Mouse (Mus musculus) lung, postnatal 25 days (tissue): ENCODE measurements around the gene Sycp2l.
"Not testable (repeated sequence)": the region's sequence is repeated elsewhere in the genome, so short reads cannot be mapped to it uniquely, and the experiment has no call there.

Experiments used
- DNase-seq: peaks from one replicate; pipeline ENCODE4 v3.0.0; 2022; ENCODE audit warnings: low spot score

Sycp2l gene

DNA sequence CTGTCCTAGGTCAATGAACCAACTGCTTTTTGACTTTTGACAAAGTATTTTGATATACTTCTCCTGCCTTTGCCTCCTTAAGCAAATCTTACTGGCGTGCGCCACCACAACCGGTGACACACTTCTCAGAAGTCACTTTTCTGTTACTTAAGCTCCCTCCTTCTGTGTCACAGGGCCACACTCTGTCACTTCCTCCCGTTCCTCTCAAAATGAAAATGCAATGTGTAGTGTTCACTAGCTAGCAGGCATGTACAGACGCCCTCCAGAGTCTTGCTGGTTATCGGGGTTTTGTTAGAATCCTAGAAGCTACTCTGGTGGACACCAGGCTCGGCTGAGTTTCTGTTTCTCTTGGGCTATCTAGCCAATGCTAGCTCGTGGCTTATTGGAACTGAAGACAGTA, 14.2 kb downstream of the Sycp2l start:
- DNase-seq = no peak

DNA sequence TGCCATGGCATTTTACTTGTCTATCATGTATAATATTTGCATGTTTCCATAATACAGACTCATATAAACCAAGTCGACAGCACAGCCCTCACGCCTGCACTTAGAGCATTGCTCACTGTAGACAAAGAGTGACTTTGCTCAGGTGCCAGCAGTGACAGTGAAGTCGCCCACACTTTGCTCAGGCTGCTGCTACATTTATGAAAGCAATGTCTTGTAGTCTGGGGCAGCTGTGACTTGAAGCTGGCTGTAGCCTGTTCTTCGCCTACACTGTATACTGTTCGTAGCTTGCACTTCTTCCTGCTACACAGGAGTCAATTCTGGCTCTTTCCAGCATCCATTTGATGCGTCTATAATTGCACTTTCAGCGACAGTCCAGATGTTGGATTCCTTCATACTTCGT, 15.0 kb downstream of the Sycp2l start:
- no peak for DNase-seq

DNA sequence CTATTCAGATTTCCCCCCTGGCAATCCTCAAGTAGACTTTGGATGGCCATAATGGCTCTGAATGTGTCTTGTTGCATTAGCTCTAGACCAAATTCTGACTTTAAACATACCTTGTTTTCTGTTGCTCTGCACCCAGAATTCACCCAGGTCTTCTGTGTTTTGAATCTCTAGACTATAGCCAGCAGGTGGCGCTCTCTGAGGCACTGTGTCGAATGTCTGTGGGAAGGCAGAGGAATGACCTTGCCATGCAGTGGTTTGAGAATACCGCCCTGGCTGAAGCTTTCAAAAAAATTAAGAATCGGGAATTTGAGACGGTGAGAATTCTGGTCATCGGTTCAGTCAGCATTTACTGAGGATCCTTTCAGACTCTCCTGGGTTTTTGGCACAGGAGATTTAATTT, 20.8 kb downstream of the Sycp2l start:
- DNase-seq = peak; percentile 49

DNA sequence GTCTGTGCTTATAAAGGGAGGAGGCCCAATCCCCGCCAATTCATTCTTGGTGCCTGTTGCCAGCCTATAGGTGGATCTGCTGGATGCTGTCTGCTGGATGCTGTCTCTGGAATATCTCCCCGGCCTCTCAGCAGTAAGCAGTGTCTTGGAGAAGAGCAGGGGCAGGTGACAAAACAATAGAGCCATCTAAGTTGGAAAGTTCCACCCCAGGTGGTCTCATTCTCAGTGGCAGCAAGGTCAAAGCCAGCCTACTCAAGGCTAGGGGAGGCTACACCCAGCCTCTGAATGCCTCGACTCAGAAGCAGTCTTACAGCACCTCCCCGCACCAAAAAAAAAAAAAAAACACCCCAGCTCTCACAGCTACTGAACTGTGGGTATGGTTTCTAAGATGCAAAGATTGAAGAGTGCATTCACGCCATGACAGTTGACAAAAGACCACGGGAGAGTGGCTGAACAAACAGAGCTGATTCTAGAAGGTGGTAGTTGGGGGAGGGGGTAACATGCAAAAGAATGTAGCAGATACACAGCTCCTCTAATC, 31.4 kb downstream of the Sycp2l start:
- no peak for DNase-seq

DNA sequence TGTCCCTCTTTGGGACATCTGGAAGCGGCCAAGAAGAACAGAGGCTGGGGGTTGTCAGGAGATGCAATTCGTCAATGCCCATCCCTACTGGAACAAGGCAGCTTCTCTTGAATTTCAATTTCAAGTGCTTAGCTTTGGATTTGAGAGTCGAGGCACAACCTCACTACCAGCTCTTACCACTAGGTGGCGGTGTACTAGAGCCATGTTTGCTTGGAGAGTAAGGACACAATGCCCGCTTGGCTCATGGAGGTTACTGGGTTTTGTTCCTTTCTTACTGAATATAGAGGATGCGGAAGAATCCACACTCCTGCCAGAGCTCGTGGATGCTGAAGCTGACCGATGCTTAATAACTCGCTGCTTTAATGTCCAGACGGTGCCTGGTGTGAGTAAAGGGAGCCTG, 32.2 kb downstream of the Sycp2l start:
- peak; percentile 35 for DNase-seq

DNA sequence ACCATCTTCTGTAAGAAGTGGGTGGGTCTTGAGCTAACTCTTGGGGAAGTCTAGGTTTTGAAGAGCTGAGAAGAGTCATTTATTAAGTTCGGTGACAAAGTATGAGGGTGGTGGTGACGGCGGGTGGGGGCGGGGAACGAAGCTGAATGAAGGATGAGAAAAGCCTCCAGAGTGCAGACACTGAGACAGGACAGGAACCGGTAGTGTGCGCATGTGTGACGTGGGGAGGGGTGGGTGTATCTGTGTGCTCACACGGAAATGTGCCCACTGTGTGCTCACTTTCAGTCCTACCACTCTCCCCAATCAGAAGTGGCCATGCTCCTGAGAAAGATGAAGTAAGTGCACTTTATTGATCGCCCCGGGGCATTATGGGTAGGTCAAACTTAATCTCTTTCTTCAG, 39.0 kb downstream of the Sycp2l start:
- no peak for DNase-seq

DNA sequence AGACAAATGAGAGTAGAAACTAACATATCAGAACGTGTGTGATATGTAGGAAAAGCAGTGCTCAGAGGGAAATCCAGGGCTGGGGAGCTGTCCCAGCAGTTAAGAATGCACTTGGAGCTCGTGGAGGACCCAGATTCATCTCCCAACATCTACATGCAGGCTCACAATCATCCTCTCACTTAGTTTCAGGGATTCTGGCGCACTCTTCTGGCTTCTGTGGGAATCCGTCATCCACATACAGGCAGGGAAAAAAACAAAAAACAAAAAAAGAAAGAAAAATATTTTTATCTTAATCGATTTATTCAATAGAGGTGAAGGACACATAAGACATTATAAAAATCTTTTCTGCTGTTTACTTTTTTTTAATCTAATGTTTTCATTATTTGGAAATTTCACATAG, 44.3 kb downstream of the Sycp2l start:
- DNase-seq = no peak

DNA sequence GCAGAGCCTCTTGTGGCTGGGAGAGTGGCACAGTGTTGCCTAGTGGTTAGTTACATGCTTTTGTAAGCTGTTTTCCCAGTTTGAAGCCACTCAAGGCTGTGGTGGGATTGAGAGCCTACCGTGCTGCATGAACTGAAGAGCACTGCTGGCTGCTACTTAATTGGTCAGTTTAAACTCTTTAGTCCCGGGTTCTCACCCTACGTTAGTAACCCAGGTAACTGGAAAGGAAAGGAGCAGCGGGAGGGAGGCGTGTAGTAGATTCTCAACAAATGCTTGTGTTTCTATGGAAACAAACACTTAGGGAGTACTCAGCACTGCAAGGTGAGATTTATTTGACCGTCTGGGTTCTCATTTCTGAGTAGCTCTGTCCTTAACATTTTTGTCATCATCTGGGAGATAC, 73.8 kb downstream of the Sycp2l start:
- no peak for DNase-seq

DNA sequence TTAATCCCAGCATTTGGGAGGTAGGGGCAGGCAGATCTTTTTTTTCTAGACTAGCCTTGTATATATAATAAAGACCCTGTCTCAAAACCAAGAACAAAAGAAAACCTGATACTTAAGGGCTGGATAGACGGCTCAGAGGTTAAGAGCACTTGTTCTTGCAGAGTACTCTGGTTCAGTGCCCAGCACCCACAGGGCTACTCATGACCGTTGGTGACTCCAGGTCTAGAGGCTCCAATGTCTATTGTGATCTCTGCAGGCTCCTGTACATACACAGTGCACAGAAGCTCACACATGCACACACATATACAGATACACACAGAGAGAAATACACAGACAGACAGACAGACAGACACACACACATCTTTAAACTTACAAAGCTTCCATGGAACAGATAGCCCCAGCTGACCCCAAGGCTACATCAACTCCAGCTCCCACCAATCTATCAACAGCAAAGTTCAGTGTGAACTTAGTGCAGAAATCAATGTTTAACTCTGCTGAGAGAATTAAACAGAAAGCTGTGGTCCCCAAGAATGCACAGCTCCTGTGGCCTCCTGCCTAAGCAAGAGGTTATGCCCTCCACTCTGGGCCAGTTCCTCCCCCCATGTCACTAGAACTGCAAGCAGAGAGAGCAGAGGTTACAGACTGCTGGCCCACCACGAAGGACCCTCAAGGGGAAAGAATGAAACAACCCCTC, 81.7 kb downstream of the Sycp2l start:
- no peak for DNase-seq

DNA sequence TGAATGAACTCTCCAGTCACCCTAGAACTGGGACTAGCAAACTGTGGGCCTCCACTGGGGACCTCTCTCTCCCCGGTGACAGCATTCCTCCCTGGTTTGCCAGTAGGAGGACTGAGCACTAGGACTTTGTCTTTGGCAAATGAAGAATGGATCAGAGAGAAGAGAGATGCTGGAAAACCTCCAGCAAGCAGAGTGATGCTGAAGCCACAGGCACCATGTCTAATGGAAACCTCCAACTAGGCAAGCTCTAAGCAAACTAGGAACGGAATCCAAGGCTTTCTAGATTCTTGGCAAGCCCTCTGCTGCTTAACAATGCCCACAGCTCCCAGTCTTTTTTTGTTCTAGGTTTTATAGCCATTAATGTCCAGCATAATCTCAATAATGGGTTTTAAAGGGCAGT, 86.8 kb downstream of the Sycp2l start:
- DNase-seq = no peak

DNA sequence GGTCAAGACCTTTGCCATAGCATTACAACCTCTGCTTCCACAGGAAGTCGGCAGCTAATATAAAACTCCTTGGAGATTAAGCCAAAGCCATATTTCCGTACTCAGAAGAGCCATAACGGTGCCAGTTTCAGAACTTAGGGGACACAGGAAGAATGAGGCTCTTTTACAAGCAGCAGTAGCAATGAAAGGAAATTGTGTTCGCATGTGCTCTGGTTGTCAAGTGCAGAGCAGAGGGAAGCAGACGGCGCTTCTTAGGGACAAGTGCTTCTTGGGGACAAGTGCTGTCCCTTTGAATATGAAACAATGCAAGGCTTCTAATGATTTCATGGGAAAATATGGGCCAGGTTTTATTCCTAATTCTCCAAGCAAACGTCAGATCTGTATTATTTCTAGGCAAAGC, 89.2 kb downstream of the Sycp2l start:
- no peak for DNase-seq

DNA sequence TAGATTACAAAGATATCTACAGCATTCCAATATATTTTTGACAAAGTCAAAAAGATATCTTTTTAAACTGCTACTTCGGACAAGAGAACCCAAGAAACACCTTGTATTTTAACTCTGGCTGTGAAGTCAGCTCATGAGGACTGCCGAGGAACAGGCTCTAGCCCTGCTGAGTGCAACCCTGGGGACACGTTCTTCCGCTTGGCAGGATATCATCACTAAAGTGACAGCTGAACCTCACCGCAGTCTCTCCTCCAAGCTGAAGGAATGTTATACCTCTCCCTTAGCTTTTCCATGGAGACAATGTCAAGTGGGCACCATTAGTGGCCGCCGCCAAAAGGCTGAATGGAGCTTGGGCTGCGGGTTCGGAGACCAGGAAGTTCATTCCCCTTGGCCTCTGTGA, 89.6 kb downstream of the Sycp2l start:
- no peak for DNase-seq

DNA sequence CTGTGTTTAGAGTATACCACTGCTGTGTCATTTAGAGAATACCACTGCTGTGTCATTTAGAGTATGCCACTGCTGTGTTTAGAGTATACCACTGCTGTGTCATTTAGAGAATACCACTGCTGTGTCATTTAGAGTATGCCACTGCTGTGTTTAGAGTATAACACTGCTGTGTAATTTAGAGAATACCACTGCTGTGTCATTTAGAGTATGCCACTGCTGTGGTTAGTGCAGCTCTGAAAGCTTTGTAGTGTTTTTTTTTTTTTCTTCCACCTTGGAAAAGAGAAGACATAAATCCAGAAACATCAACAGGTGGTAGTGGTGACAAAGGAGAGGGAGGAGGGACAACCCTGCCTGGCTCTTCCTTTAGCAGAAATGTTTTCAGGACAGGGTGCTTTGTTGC, 91.5 kb downstream of the Sycp2l start:
- DNase-seq = not testable (repeated sequence)

DNA sequence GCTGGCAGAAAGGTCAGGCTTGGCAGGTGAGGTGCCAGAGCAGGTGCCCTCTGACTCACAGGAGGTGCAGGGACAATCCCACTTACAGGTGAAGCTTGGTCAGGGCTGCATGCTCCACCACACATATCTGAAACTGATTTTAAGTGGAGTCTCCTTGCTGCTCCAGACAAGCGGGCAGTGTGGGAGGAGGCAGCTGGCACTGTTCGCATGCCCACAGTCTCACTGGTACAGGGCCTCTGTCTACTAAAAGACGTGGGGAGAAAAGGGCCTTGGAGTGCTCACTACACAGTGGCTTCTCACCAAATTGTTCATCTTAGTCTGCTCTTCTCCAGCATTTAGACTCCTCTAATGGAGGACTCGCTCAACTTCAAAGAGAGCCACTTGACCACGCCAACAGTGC, 92.1 kb downstream of the Sycp2l start:
- DNase-seq = no peak

DNA sequence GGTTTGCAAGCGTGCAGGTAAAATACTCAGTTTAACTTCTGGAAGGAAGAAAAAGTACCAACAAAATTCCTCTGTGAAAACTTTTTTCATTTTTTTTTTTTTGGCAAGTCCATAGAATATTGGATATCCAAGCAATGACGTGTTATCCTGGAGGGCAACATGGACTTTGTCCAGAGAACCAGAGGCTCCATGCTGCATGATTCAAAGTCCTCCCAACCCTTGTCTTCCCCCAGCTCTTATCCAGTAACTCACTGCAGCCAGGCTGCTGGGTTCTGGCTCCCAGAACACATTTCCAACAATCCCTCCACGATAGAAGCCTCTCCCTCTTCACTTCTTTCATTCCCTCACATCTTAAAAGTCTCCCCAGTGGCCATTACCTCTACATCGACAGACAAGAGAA, 97.2 kb downstream of the Sycp2l start:
- no peak for DNase-seq

DNA sequence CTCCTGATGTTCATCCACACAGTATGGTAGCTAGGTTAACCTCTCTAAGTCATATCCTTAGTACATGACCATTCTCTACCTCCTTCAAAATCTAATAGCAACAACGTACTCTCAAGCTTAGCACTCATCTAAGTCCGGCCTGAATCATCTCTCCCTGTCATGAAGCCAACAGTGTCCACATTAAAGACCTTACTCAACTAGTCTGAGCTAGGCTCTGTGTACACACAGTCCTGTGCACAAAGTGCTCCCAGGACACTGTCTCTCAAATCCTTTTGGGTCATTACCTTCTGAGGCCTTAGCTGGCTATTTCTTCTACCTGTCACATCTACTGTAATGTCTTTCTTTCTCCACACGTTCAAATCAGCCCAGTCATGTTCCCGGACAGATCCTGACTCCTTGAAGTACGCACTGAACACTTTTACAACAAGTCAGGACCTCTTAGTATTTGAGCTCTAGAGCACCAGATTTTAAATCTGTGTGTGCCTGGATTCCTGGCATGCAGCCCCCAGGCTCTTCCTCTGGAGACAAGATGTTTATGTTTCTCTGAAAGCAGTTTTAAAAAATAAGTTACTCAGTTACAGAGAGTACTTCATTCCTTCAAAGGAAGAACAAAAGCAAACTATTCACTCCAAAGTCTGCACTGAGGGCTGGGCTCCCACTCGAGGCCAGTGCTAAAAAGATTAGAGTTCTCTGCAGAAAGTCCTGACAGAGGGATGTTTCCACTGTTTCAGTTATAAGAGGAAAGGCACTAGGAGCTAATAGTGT, 98.6 kb downstream of the Sycp2l start:
- DNase-seq = no peak

DNA sequence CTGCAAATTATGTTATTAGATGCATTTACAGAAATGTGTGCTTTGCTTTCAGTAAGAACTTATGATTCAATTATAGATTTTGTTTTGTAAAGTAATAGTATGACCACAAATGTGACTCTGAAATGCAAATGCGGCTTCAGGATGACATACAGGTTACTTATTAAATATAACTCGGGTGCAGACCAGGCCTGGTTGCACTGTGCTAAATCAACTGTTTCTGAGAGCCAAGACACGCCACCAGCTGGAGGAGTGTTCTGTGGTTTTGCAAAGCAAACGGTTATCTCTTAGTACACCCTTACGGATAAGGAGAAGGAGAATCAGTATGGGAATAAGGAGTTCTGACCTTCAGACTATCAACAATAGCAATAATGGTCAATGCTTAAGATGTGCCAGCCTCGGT, 101.6 kb downstream of the Sycp2l start:
- DNase-seq = no peak

DNA sequence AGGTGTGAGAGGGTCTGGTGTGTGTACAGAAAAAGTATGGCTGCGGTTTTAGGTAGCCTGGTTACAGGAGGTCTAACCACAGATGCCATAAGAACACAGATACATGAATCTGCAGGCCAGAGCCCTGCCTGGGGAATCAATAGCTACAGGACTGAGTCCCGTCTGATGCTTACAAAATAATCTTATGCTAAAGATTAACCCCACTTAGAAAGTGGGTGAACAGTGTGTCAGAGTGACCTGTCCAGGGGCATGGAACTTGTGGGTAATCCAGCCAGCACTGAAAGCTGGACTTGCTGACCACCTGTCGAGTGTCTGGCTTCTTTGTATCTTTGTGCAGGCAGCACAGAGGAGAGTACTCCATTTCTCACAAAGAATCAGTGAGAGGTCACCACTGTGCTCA, 102.1 kb downstream of the Sycp2l start:
- DNase-seq = no peak

DNA sequence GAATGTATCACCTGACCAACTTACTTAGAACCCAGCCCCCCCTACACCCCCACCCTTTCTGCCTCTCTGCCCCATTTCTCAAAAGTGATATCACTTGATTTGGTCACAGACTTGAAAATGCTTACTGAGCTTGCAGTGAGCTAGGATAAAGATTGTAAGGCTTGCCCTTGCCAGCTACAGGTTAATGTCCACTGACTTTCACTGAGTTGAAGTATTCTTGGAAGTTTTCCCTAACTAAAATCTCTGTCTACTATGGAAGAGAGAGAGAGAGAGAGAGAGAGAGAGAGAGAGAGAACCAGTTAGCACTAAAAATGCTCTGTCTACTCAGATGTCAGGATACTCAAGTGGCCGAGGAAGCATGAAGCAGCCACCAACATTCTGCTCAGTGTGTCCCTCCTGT, 104.9 kb downstream of the Sycp2l start:
- DNase-seq = no peak

DNA sequence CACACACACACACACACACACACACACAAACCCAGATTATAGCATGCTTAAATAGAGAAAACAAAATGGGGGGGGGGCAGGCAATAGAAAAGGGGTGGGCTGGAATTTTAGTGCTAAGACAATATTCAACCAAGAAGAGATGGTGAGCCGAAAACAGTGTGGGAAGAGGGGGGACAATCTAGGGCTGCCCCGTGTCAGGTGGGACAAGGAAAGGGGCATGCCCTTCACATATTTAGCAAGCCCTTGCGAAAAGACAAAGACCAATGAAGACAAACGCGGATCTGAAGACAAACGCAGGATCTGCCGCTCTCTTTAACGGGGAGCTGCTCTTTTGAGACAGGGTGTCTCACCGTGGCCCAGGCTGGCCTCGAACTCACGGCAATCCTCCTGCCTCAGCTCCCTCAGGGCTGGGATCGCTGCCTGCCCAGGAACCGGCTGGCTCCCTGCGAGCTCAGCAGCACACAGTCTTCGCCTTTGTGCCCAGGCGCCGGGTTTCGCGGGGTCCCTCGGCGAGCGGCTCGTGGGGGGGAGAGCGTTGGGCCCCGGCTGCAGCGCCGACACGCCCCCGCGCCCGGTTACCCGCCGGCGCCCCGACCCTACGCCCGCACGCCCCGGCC, 105.7 kb downstream of the Sycp2l start:
- DNase-seq = no peak

DNA sequence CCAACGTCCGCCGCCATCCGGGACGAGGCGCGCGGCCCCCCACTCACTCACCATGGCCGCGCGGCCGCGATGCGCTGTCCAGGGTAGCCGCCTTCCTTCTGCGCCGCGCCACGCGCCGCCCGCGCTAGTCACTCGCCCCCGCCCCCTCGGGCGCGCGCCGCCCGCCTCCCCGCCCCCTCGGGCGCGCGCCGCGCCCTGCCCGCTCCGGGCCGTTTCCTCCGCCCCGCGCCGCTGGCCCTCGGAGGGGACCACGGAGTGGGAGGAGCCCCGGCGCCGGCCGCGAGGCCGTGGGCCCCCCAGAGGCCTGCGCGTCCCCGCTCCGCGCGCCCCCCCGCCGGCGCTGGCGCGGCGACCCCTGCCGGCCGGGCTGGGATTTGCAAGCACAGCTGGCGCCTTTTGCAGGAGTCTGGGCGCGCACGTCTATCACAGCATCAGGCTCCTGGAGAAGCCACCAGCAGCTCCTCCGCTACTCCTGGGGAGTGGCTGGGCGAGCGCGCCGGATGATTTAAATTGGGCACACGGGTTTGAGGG, 106.3 kb downstream of the Sycp2l start, which contains the start of gene Elovl2:
Elovl2 (minus strand) TSS at position 102 of the 531 bp plus-strand sequence.
- peak; percentile 41 for DNase-seq
